Mouse (Mus musculus) hindbrain, postnatal 0 days (tissue): ENCODE results near the gene Rfc3. TPM values are rescaled to one million over a fixed set of nuclear protein-coding genes. Genes with fewer than 3 reads are reported as not detected.
A peak's percentile ranks its signal among the peaks of the same experiment; 100 is the strongest.
"Not testable (repeated sequence)": the region's sequence is repeated elsewhere in the genome, so short reads cannot be mapped to it uniquely, and the experiment has no call there.

Experiments
- ATAC-seq: fragments of 200-750 bp; cut with Nextera tagmentation; 2 replicates; pipeline ENCODE4 v1.8.0; 2017; ENCODE audit warnings: mild to moderate bottlenecking, moderate TSS enrichment, moderate library complexity
- DNase-seq: peaks from one replicate; pipeline ENCODE4 v3.0.0-alpha.2; 2015; ENCODE audit warnings: low spot score
- H3K27ac ChIP-seq: fragments of 300-500 bp; sonication (generic); 2 replicates; pipeline ENCODE4 v1.5.1; 2014; ENCODE audit warnings: mild to moderate bottlenecking
- H3K27me3 ChIP-seq: fragments of 300-500 bp; sonication (generic); 2 replicates; pipeline ENCODE4 v1.6.1; 2014; ENCODE audit warnings: low read length, mixed read lengths; ENCODE audit not compliant: insufficient read depth
- H3K36me3 ChIP-seq: fragments of 300-500 bp; sonication (generic); 2 replicates; pipeline ENCODE4 v1.6.1; 2014; ENCODE audit warnings: low read length, mixed read lengths; ENCODE audit not compliant: insufficient read depth
- H3K4me1 ChIP-seq: fragments of 300-500 bp; sonication (generic); 2 replicates; pipeline ENCODE4 v1.6.1; 2014; ENCODE audit warnings: antibody characterized with exemption, low read length, mixed read lengths; ENCODE audit not compliant: insufficient read depth
- H3K4me2 ChIP-seq: fragments of 300-500 bp; sonication (generic); 2 replicates; pipeline ENCODE4 v1.6.1; 2014; ENCODE audit warnings: low read depth, mild to moderate bottlenecking, low read length, moderate library complexity, mixed read lengths
- H3K4me3 ChIP-seq: fragments of 300-500 bp; sonication (generic); 2 replicates; pipeline ENCODE4 v1.5.1; 2014; ENCODE audit warnings: low read length
- H3K9ac ChIP-seq: fragments of 300-500 bp; sonication (generic); replicated peaks from 2 replicates; pipeline ENCODE4 v1.6.1; 2014; ENCODE audit warnings: mild to moderate bottlenecking, low read length, moderate library complexity, mixed read lengths
- H3K9me3 ChIP-seq: fragments of 300-500 bp; sonication (generic); 2 replicates; pipeline ENCODE4 v1.6.1; 2016; ENCODE audit warnings: low read length, mixed read lengths
- CTCF ChIP-seq: IDR thresholded peaks from 2 replicates; pipeline ENCODE4 v1.5.1; 2016; ENCODE audit warnings: antibody characterized with exemption, control low read depth, low read depth
- WGBS: fragments of 180-500 bp; shearing (Covaris S2); extraction: QIAGEN DNeasy Blood & Tissue Kit; methylation state at CpG from one replicate; pipeline ENCODE4 v1.1.7; 2014; 5-methylcytosine and 5-hydroxymethylcytosine counted together
- polyA plus RNA-seq: library from polyadenylated mRNA; unstranded; fragments of >200 nt; fragmentation: Nextera tagmentation; extraction: Ambion mirVana; gene quantifications from 2 replicates; pipeline ENCODE4 v1.2.1, GENCODE M21; 2015
- total RNA-seq: library from RNA; depleted of rRNA; stranded (reverse); fragments of >200 nt; gene quantifications from 2 replicates; pipeline ENCODE4 v1.2.3, GENCODE M21; 2014; rRNA removed

The Rfc3 gene
- 25.8 and 38.5 TPM in 2 replicates for total RNA-seq
- polyA plus RNA-seq = 63.4 and 63.9 TPM in 2 replicates

DNA sequence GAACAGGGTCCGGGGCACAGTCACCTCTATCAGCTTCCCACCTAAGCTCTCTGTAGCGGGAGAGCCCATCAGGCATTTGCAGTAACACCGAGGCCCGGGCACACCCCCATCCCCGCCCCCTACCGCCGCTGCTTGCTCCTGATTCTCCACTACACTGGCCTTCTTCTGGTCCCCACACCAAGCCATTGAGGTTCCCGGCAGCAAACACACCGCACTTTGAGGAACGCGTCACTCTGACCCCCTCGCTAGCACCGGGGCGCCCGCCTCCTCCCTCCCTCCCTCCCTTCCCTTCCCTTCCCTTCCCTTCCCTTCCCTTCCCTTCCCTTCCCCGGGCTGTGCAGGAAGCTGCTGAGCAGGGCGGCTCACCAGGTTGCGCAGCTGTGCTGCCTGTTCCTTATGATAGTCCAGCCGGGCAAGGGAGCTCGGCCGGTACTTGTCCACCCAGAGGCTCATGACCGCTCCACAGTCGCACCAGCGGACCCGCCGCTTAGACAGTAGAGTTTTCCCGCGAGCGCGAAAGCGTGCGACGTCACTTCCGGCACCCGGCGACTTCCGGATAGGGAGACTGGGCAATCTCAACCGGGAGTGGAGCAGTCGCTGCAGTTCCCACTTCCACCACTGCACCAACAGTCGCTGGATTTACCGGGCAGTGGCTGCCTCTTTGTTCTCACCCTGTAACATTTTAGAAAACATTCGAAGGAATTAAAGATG is at the start of gene Rfc3:
TSS of gene Rfc3 (minus strand) at position 543 of the 711 bp plus-strand sequence.
- H3K9me3 ChIP-seq = no peaks in the 10 kb centered on the region
- H3K4me2 ChIP-seq = peak within 1 kb of the TSS; percentile 71
- peak within 1 kb of the TSS; percentile 65 for H3K4me3 ChIP-seq
- no peaks in the 10 kb centered on the region for H3K27me3 ChIP-seq
- DNase-seq (peak; percentile 98), ATAC-seq (peak; percentile 99)
- peak within 1 kb of the TSS; percentile 63 for H3K9ac ChIP-seq
- peaks cover 7% of the 10 kb centered on the region for H3K4me1 ChIP-seq
- under 1% methylated on average over 42 of the region's 42 CpGs for WGBS
- H3K27ac ChIP-seq = peak within 1 kb of the TSS; percentile 74
- peak; percentile 93 for TF ChIP-seq CTCF
- H3K36me3 ChIP-seq = peaks cover 17% of the 10 kb centered on the region

DNA sequence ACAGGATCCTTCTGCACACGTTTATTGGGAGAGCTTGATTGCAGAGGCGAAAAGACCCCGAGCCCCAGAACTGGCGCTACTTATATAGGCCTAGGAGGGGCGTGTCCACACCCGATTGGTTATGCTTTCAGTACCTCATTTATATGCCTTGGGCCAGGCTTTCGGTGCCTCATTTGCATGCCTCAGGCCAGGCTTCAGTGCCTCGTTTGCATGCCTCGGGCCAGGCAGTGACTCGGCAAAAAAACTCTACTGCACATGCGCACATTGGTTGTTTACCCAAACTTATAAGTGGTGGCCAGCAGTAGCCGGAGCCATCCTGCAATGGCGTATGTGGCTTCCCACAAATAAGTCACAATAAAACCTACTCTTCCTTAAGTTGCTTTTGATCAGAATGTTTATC is 42.6 kb upstream of the Rfc3 start:
- not testable (repeated sequence) for H3K27ac ChIP-seq, DNase-seq, H3K4me1 ChIP-seq, H3K36me3 ChIP-seq, H3K27me3 ChIP-seq, H3K9me3 ChIP-seq, H3K4me3 ChIP-seq, ATAC-seq, H3K4me2 ChIP-seq, H3K9ac ChIP-seq
- 84% methylated on average over 13 of the region's 13 CpGs for WGBS

DNA sequence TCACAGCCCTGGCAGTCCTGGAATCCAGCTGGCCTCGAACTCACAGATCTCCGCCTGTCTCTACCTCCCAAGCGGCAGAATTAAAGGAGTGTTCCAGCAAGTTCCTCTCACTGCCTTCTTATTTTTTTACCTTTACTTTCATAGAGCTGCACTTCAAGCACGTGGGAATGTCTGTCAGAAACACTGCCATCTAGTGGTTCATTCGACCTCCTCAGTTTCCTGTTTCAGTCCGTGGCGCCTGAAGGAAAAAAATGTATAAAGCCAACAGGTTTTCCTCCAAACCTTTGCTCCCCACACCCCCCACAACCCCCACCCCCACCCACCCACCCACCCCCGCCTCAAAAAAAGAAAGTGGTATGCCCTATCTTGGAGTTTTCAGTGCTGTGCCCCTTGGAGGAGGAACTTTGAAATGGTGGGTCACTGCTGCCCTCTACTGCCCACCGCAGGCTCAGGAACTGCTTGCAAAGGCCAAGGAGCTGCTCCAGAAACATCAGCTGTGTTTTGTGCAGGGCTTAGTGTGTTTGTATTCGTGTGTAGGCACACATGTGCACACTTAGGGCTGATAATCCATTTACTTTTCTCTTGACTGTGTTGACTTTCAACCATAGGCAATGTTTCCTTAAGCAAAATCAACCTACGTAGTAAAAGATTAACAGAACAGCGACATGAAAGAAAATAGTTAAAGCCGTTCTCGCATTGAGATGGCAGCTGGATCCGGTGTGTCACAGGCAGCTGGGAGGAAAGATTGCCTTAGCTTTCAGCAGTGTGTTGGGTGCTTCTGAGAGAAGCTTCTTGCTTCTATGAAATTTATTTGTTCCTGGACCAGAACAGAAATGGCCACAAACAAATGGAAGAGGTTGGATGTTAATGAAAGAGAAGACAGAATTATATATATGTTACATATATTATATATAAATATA is 35.8 kb upstream of the Rfc3 start:
- ATAC-seq = peak; percentile 97
- H3K9ac ChIP-seq = no peak overlapping the region

DNA sequence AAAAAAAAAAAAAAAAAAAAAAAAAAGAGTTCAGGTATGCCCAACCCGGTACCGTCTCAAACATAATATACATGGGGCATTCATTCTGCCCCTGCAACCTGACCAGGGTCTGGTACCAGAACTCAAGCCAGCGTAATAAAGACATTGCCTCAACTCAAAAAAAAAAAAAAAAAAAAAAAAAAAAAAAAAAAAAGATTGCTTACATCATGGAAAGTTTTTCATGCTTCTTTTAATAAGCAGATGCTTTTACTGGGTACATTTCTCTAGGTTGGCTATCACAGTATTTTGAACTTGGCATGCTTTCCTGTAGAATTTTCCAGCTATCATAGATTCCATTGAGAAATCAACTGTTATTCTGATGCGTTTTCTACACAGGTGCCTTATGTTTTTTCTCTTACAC is 11.2 kb upstream of the Rfc3 start:
- Histone ChIP-seq H3K27ac (no peak overlapping the region), H3K9me3 (no peaks in the 10 kb centered on the region), H3K4me1 (no peaks in the 10 kb centered on the region), H3K4me2 (no peak overlapping the region), H3K4me3 (no peak overlapping the region), H3K27me3 (no peaks in the 10 kb centered on the region), H3K36me3 (no peaks in the 10 kb centered on the region), H3K9ac (no peak overlapping the region)
- TF ChIP-seq CTCF = no peak
- DNase-seq (no peak), ATAC-seq (no peak)
- WGBS = 94% methylated on average over 4 of the region's 4 CpGs

More for the DNA sequence above, 35.8 kb upstream of the Rfc3 start:
- TF ChIP-seq CTCF = peak; percentile 76
- Histone ChIP-seq H3K27me3 (no peaks in the 10 kb centered on the region), H3K4me1 (no peaks in the 10 kb centered on the region), H3K4me2 (peak overlapping the region; percentile 42), H3K36me3 (no peaks in the 10 kb centered on the region), H3K27ac (no peak overlapping the region), H3K9me3 (no peaks in the 10 kb centered on the region), H3K4me3 (no peak overlapping the region)
- WGBS = 28% methylated on average over 15 of the region's 15 CpGs
- DNase-seq = peak; percentile 90

DNA sequence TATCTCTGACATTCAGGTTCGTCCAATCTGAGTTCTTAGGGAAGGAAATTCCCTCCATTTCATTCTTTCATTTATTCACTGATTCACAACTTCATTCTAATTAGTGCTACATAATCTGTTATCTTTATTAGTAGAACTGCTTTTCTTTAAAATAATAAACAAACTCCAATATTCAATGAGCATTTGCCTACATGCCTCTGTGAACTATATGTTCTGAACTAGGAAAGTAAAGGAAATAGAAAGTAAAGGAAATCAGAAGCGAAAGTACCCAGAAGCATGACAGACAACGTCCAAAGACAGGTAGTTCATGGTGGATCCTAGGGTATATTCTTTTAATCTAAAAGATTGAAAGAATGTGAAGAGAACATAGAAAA is 356 bp upstream of the Rfc3 start:
- peak overlapping the region; percentile 74; the same call in 1 of the 2 replicates for H3K27ac ChIP-seq
- H3K9me3 ChIP-seq = no peaks in the 10 kb centered on the region
- ATAC-seq (no peak), DNase-seq (no peak)
- no peak overlapping the region for H3K9ac ChIP-seq
- H3K36me3 ChIP-seq = peaks cover 17% of the 10 kb centered on the region
- TF ChIP-seq CTCF = no peak
- no peaks in the 10 kb centered on the region for H3K27me3 ChIP-seq
- peaks cover 7% of the 10 kb centered on the region for H3K4me1 ChIP-seq
- 65% methylated on average over 3 of the region's 3 CpGs for WGBS
- H3K4me3 ChIP-seq = peak overlapping the region; percentile 65
- peak overlapping the region; percentile 71 for H3K4me2 ChIP-seq

DNA sequence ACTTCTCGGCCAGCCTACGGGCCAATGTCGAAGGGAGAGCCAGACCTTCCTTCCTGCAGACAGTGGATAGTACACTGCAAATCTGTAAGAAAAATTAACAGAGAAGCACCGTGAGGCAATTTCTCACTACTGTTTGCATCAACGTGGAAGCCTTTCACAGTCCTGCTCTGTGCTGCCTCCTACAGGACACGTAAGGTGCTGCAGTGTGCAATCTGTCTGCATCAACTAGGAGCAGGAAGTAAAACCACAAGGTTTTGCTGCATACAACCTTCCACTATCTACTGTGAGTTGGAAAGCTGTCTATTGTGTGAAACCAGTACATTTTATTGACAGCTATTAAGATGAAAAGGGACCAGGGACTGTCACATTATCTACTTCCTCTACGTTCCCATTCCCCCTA is 6.2 kb downstream of the Rfc3 start:
- 92% methylated on average over 7 of the region's 7 CpGs for WGBS
- DNase-seq = no peak
- Histone ChIP-seq H3K36me3 (peaks cover 65% of the 10 kb centered on the region), H3K4me2 (no peak overlapping the region), H3K27me3 (no peaks in the 10 kb centered on the region), H3K27ac (no peak overlapping the region), H3K9me3 (no peaks in the 10 kb centered on the region), H3K4me1 (peaks cover 3% of the 10 kb centered on the region), H3K9ac (no peak overlapping the region), H3K4me3 (no peak overlapping the region)
- peak; percentile 64 for TF ChIP-seq CTCF
- ATAC-seq = no peak

DNA sequence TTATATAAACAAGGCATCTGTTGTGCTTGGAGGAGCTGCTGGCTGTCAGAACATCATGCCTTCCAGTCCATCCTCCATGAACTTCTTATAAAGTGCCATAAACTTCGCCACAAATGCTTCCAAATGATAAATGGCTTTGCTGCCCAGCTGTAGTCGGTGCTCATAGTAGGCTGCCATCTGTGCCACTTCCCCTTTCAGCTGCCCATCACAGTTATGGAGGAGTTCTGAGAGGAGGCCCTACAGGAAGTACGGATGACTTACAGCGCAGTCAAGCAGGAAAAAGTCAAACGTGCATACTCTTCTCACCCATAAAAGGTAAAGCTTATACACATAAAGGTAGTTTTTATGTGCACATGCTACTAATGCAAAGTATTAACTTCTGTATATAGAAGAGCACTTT is 8.2 kb downstream of the Rfc3 start:
- H3K4me1 ChIP-seq = no peaks in the 10 kb centered on the region
- no peak overlapping the region for H3K4me2 ChIP-seq
- WGBS = 92% methylated on average over 5 of the region's 5 CpGs
- H3K4me3 ChIP-seq = no peak overlapping the region
- no peak for TF ChIP-seq CTCF
- no peak for ATAC-seq
- no peak for DNase-seq
- no peaks in the 10 kb centered on the region for H3K9me3 ChIP-seq
- H3K36me3 ChIP-seq = peaks cover 60% of the 10 kb centered on the region
- no peaks in the 10 kb centered on the region for H3K27me3 ChIP-seq
- H3K27ac ChIP-seq = no peak overlapping the region
- H3K9ac ChIP-seq = no peak overlapping the region
